Mouse (Mus musculus): ENCODE data around the gene Pdia3. TPM values are rescaled to one million over a fixed set of nuclear protein-coding genes. Genes with fewer than 3 reads are reported as not detected.
"Not testable (repeated sequence)": the region's sequence is repeated elsewhere in the genome, so short reads cannot be mapped to it uniquely, and the experiment has no call there.

The Pdia3 gene
- polyA plus RNA-seq (2012; rRNA removed): 223 and 230 TPM in 2 replicates

DNA sequence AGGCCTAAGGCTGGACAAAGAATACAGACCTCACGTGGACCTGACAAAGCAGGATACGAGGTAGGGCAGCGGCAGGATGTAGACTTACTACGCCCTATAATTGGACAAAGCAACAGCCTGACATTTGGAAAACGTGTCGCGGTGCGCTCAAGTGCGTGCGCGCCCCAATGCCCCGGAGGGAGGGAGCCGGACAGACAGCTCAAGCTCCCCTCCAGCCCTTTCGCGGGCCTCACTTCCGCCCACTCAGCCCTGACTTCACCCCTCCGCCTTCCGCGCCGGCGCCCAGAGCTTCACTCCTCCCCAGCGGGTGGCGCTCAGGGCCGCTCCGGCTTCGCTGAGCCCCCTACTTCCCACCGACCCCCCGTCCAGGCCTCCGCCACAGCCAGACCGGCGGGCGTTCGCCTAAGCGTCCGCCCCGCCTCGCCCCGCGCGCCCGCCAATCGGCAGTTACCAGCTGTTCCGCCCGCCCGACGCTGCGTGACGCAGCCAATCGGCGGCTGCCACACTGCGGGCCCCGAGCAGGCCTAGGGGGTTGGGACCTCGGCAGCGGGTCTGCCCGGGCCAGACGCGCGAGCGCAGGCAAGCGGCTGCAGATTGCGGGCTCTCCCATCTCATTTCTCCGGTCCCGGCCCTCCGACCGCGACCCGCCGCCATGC, at the start of gene Pdia3, which contains the start of gene Catsper2:
Pdia3 (plus strand) TSS at position 389 of the 656 bp plus-strand sequence.
Catsper2 (minus strand) TSS at position 406 of the 656 bp plus-strand sequence.
- TF ChIP-seq CTCF (IDR thresholded peaks at IDR 0.05; ENCODE audit: control insufficient read depth, insufficient read depth, insufficient replicate concordance, low read depth, low read length) (no peak), POLR2A (IDR thresholded peaks at IDR 0.05; ENCODE audit: control insufficient read depth, low read depth, low read length) (peak; percentile 94)
- peak within 1 kb of the TSS; percentile 97 for H3K27ac ChIP-seq (ENCODE audit: control insufficient read depth, insufficient read depth, low read depth, low read length)
- peak within 1 kb of the TSS; percentile 97 for H3K4me3 ChIP-seq (ENCODE audit: control insufficient read depth, low read depth, low read length)
- H3K4me1 ChIP-seq (ENCODE audit: control insufficient read depth, insufficient read depth, low read length): peaks cover 4% of the 10 kb centered on the region
- peaks cover 6% of the 10 kb centered on the region for H3K36me3 ChIP-seq (ENCODE audit: control insufficient read depth, insufficient read depth, low read length)
- H3K27me3 ChIP-seq (ENCODE audit: control insufficient read depth, insufficient read depth, low read length): no peaks in the 10 kb centered on the region

DNA sequence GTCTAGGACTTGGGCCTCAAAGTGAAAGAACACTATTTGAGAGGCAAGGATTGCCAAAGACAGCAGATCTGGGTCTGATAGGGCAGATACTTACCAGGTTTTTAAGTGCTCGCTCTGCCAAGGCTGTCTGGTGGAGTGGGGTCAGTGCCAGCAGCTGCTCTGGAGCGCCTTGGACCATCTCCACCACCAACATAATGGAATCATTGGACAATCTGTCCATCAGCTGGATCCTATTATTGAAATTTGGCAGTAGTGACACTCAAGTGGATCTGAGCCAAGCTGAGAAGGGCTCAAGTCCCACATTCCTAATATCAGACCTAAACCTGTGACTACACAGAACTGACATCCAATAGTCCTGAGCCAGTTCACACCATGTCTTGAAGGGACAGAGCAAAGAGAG, 44.7 kb upstream of the Pdia3 start:
- Histone ChIP-seq H3K36me3 (ENCODE audit: control insufficient read depth, insufficient read depth, low read length) (no peaks in the 10 kb centered on the region), H3K27me3 (ENCODE audit: control insufficient read depth, insufficient read depth, low read length) (no peaks in the 10 kb centered on the region), H3K4me3 (ENCODE audit: control insufficient read depth, low read depth, low read length) (no peak overlapping the region), H3K4me1 (ENCODE audit: control insufficient read depth, insufficient read depth, low read length) (no peaks in the 10 kb centered on the region), H3K27ac (ENCODE audit: control insufficient read depth, insufficient read depth, low read depth, low read length) (no peak overlapping the region)
- TF ChIP-seq CTCF (IDR thresholded peaks at IDR 0.05; ENCODE audit: control insufficient read depth, insufficient read depth, insufficient replicate concordance, low read depth, low read length) (no peak), POLR2A (IDR thresholded peaks at IDR 0.05; ENCODE audit: control insufficient read depth, low read depth, low read length) (no peak)

DNA sequence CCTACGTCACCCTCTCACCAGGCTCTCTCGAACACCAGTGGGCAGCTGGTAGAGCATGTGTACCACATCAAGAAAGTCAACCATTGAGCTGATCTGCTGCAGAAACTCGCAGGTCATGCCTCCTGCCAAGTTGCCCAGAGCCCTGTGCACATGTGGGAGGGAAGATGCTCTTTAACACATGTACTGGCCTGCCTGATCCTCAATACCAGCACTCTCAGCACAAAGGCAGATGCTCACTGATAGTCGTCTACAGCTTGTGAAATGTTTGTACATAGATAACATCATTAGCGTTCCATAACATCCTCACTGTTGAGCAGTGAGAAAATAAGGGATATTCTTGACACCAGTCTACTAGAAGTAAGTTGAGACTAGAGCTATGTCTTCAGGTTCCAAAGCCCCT, 42.7 kb upstream of the Pdia3 start:
- H3K27me3 ChIP-seq (ENCODE audit: control insufficient read depth, insufficient read depth, low read length): no peaks in the 10 kb centered on the region
- no peaks in the 10 kb centered on the region for H3K36me3 ChIP-seq (ENCODE audit: control insufficient read depth, insufficient read depth, low read length)
- no peak overlapping the region for H3K27ac ChIP-seq (ENCODE audit: control insufficient read depth, insufficient read depth, low read depth, low read length)
- TF ChIP-seq POLR2A (IDR thresholded peaks at IDR 0.05; ENCODE audit: control insufficient read depth, low read depth, low read length): no peak
- no peak for TF ChIP-seq CTCF (IDR thresholded peaks at IDR 0.05; ENCODE audit: control insufficient read depth, insufficient read depth, insufficient replicate concordance, low read depth, low read length)
- no peak overlapping the region for H3K4me3 ChIP-seq (ENCODE audit: control insufficient read depth, low read depth, low read length)
- no peaks in the 10 kb centered on the region for H3K4me1 ChIP-seq (ENCODE audit: control insufficient read depth, insufficient read depth, low read length)

DNA sequence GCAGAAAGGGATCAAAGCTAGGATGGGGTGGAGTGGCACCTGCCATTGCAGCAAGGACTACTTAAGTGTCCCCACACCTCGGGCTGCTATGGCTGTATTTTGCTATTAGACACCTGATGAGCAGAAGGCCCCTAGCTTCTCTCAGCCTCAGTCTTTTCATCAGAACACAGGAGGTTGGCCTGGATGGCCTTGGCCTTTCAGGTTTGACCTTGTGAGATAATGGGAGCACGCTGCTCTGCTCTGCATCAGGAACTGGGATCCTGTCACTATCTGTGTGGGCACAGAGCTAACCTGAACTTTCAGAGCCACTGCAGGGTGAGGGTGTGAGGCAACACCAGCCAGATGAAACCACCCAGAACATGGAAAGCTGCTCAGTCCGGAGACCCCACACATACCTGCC, 41.3 kb upstream of the Pdia3 start:
- no peaks in the 10 kb centered on the region for H3K27me3 ChIP-seq (ENCODE audit: control insufficient read depth, insufficient read depth, low read length)
- H3K36me3 ChIP-seq (ENCODE audit: control insufficient read depth, insufficient read depth, low read length): no peaks in the 10 kb centered on the region
- H3K27ac ChIP-seq (ENCODE audit: control insufficient read depth, insufficient read depth, low read depth, low read length): no peak overlapping the region
- H3K4me1 ChIP-seq (ENCODE audit: control insufficient read depth, insufficient read depth, low read length): peaks cover 6% of the 10 kb centered on the region
- no peak overlapping the region for H3K4me3 ChIP-seq (ENCODE audit: control insufficient read depth, low read depth, low read length)
- TF ChIP-seq CTCF (IDR thresholded peaks at IDR 0.05; ENCODE audit: control insufficient read depth, insufficient read depth, insufficient replicate concordance, low read depth, low read length): no peak
- no peak for TF ChIP-seq POLR2A (IDR thresholded peaks at IDR 0.05; ENCODE audit: control insufficient read depth, low read depth, low read length)

DNA sequence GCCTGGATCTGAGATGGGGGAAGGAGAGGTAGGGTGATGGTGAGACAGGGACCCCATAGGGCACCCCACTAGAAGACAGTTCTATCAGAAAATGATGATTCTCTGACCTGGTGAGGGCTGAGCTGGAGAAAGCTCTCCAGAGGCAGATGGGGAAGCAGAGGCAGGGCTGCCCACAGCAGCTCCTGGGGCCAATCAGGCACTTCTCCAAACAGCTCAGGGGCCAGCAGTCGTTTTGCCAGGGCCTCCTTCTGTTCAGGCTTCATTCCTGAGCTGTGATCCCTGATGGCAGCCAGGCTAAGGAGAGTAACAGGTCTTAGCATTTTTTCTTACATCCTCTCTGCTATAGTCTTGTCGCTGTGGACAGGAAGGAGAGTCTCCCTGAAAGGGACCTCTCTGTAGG, 38.8 kb upstream of the Pdia3 start:
- Histone ChIP-seq H3K4me1 (ENCODE audit: control insufficient read depth, insufficient read depth, low read length) (peaks cover 6% of the 10 kb centered on the region), H3K27ac (ENCODE audit: control insufficient read depth, insufficient read depth, low read depth, low read length) (no peak overlapping the region), H3K36me3 (ENCODE audit: control insufficient read depth, insufficient read depth, low read length) (no peaks in the 10 kb centered on the region), H3K27me3 (ENCODE audit: control insufficient read depth, insufficient read depth, low read length) (no peaks in the 10 kb centered on the region), H3K4me3 (ENCODE audit: control insufficient read depth, low read depth, low read length) (no peak overlapping the region)
- TF ChIP-seq CTCF (IDR thresholded peaks at IDR 0.05; ENCODE audit: control insufficient read depth, insufficient read depth, insufficient replicate concordance, low read depth, low read length) (no peak), POLR2A (IDR thresholded peaks at IDR 0.05; ENCODE audit: control insufficient read depth, low read depth, low read length) (no peak)

DNA sequence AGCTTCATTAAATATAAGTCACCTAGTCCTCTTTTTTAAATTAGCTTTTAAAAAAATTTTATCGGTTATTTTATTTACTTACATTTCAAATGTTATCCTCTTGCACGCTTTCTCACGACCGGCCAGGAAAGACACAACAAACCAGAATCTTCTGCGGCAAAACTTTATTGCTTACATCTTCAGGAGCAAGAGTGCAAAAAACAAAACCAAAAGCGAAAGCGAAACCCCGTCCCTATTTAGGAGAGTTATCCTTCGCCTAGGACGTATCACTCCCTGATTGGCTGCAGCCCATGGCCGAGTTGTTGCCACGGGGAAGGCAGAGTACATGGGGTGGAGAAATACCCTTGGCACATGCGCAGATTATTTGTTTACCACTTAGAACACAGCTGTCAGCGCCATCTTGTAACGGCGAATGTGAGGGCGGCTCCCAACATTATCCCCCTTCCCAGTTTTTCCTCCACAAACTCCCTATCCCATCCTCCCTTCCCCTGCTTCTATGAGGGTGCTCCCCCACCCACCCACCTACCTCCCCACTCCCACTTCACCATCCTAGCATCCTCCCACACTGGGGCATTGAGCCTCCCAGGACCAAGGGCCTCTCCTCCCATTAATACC, 26.5 kb upstream of the Pdia3 start, which contains the start of gene Strc:
Strc (minus strand) TSS at position 208 of the 615 bp plus-strand sequence.
- not testable (repeated sequence) for H3K4me3 ChIP-seq (ENCODE audit: control insufficient read depth, low read depth, low read length); H3K36me3 ChIP-seq (ENCODE audit: control insufficient read depth, insufficient read depth, low read length); H3K27ac ChIP-seq (ENCODE audit: control insufficient read depth, insufficient read depth, low read depth, low read length)

DNA sequence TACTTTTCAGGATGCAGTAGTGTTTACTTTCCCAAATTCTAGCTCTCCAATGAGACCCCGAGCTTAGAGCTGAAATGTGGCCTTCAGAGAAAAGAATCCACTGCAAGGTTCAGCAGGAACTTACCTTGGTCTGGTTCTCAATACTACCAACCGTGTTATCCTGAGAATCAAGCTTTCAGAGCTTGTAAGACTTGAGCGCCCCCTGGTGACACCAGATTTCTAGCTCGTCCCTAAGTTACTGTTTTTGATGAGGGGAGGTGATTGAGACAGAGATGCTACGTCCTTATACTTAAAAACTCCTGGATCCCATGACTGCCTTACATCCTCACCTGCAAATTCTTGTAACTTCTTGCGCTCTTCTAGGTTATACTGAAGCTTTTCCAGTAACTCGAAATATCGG, 17.0 kb upstream of the Pdia3 start:
- H3K27ac ChIP-seq (ENCODE audit: control insufficient read depth, insufficient read depth, low read depth, low read length): no peak overlapping the region
- no peak overlapping the region for H3K4me3 ChIP-seq (ENCODE audit: control insufficient read depth, low read depth, low read length)
- TF ChIP-seq CTCF (IDR thresholded peaks at IDR 0.05; ENCODE audit: control insufficient read depth, insufficient read depth, insufficient replicate concordance, low read depth, low read length) (no peak), POLR2A (IDR thresholded peaks at IDR 0.05; ENCODE audit: control insufficient read depth, low read depth, low read length) (no peak)
- no peaks in the 10 kb centered on the region for H3K27me3 ChIP-seq (ENCODE audit: control insufficient read depth, insufficient read depth, low read length)
- H3K36me3 ChIP-seq (ENCODE audit: control insufficient read depth, insufficient read depth, low read length): no peaks in the 10 kb centered on the region; the same call in 1 of the 2 replicates
- no peaks in the 10 kb centered on the region for H3K4me1 ChIP-seq (ENCODE audit: control insufficient read depth, insufficient read depth, low read length)

More for the DNA sequence above, 26.5 kb upstream of the Pdia3 start, which contains the start of gene Strc:
- not testable (repeated sequence) for H3K27me3 ChIP-seq (ENCODE audit: control insufficient read depth, insufficient read depth, low read length); H3K4me1 ChIP-seq (ENCODE audit: control insufficient read depth, insufficient read depth, low read length)
